Mouse (Mus musculus) left cerebral cortex, adult 9 months (tissue): ENCODE data around the gene Tgfa.

ENCODE experiments used
- DNase-seq, 2 experiments: peaks; one replicate each; pipeline ENCODE4 v3.0.0; 2022; ENCODE audit warnings: low spot score in 2 of 2

Gene Tgfa

DNA sequence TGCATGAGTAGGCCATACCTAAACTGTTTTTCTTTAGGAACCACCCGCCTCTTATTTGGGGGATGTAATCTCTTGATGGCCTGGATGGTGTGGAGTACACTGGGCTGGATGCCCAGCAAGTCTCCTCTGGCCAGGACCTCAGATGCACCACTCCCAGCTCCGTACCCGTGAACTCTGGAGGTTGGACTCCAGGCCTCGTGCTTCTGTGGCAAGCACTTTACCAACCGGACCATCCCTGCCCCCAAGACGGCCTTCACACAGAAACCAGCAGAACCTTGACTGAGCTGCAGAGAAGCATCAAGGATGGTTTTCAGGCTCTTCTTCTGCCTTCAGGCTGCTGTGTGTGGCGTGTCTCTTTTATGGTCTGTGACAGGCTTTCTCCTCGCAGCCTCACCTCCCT is 98.3 kb downstream of the Tgfa start:
- DNase-seq, result no peak

GRCm38 (mm10) chr6:86295451-86295850 is 100.4 kb downstream of the Tgfa start:
- DNase-seq, result no peak

- DNase-seq, result no peak
Measured at GRCm38 (mm10) chr6:86296126-86296525, 101.1 kb downstream of the Tgfa start.

DNA sequence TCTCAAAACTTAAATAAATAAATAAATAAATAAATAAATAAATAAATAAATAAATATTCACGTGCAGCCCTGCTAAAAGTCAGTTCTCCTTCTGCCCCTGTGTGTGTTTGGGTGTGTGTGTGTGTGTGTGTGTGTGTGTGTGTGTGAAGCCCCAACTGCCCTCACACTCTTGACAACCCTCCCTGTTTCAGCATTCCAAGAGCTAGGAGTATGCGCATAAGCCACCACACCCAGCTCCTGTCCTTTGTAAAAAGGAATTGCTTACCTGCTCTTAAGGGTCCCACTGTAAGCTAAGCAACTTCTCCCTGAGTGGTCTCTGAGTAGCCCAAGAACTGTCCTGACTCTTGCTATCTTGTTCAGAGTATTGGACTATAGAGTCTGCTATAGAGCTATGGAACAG is 101.9 kb downstream of the Tgfa start:
- DNase-seq, result no peak

DNA sequence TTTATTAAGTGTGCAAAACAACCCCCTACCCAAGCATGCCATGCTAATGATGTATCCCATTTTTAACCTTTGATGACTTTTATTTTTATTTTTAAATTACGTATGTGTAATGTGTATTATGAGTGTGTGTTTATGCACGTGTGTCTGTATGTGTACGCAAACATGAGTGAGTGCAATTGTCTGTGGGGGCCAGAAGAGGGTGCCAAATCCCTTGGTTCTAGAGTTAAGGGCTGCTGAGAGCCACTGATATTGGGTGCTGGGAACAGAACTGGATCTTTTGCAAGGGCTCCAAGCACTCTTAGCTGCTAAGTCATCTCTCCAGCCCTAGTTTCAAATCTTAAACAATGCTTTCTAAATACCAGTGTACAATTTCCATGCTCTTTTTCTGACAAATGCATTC is 103.9 kb downstream of the Tgfa start:
- no peak for DNase-seq

DNA sequence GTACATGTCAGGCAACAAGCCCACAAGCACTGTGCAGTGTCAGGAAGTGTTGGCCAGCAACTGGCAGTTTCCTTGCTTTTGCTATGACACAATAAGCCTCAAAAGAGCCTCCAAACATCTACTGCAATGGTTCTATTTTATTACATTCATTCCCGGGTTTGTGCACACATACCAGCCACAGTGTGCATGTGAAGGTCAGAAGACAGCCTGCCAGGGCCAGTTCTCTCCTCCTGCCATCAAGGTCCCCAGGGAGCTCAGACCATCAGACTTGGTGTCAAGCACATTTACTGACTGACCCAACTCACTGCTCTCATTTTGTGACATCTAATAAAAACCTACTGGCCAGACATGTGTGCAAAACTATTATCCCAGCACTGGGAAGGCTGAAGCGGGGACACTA is 104.4 kb downstream of the Tgfa start:
- no peak for DNase-seq

GRCm38 (mm10) chr6:86305680-86306079 is 110.7 kb downstream of the Tgfa start:
- no peak for DNase-seq

DNA sequence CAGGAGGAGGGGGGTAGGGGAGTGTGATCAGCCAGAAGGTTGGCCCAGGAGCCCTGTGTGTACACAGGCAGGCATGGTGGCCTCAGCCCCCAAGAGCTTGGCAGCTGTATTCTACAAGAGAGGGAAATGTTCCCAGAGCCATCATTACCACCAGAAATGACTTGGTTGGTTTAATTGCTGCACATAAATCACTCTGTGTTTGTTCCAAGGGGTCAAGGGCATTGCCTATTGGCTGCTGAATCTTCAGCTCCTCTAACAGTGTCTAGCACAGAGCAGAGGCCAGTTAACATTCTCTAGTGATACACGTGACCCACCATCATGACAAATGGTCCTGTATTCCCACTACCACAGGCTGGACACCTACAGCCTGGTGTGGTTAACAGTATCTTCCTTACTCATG is 119.0 kb downstream of the Tgfa start:
- DNase-seq, result no peak

- DNase-seq, result no peak
Measured at GRCm38 (mm10) chr6:86317066-86317465, 122.0 kb downstream of the Tgfa start.

- DNase-seq, result peak in 1 of 2 experiments; percentile 35
Measured at GRCm38 (mm10) chr6:86318855-86319254, 123.8 kb downstream of the Tgfa start.

DNA sequence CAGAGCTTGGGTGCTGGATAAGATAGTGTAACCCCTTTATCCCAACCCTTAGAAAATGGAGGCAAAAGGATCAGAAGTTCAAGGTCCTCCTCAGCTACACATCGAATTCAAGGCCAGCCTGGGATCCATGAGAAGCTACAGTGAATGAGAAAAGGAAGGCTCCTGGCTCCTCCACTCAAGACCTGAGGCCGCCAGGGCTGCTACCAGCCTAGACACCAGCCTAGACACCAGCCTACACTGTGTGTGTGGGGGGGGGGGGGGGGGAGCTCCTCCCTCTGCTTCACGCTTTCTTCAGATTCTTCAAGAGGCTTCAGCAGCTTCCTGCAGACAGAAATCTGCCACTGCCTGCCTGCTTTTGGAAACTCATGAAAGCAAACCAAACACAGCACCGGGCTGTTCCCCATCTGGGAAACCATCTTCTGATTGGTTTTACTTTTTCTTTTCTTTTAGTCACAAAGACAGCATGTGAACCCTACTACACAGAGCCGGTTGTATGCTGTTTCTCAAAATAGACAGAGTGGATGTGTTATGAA is 127.1 kb downstream of the Tgfa start:
- no peak for DNase-seq

GRCm38 (mm10) chr6:86322991-86323390 is 128.0 kb downstream of the Tgfa start:
- DNase-seq, result no peak

GRCm38 (mm10) chr6:86324400-86324799 is 129.4 kb downstream of the Tgfa start:
- DNase-seq, result no peak
